Mouse (Mus musculus): ENCODE data around the gene Olfr103. TPM values are rescaled to one million over a fixed set of nuclear protein-coding genes. Genes with fewer than 3 reads are reported as not detected.

Olfr103 gene
- polyA plus RNA-seq (2012; rRNA removed) (not detected in 2 replicates), polyA plus RNA-seq (2014; fragmentation: Nextera tagmentation; extraction: Ambion mirVana) (not detected in 2 replicates)

GRCm38 (mm10) chr17:37339598-37339997, at the start of gene Olfr103:
Olfr103 (minus strand) TSS chr17:37339698.
- DNase-seq (ENCODE audit: low spot score) (no peak), ATAC-seq (ENCODE audit: low FRiP score, low read depth) (no peak)
- no peak within 1 kb of the TSS for H3K4me2 ChIP-seq (replicated peaks; ENCODE audit: low read depth, low read length, severe bottlenecking)
- H3K27ac ChIP-seq (replicated peaks; ENCODE audit: low read depth, low read length): no peak within 1 kb of the TSS
- no peak within 1 kb of the TSS for H3K4me3 ChIP-seq (replicated peaks; ENCODE audit: low read length)
- no peak for TF ChIP-seq POLR2A (IDR thresholded peaks at IDR 0.05; ENCODE audit: borderline replicate concordance, extremely low read depth, insufficient read depth, insufficient read length)
- H3K27me3 ChIP-seq (ENCODE audit: control insufficient read depth, insufficient read depth, low read length): no peaks in the 10 kb centered on the region
- no peak within 1 kb of the TSS for H3K9ac ChIP-seq (ENCODE audit: low read depth, low read length, severe bottlenecking)
- 78% methylated on average over 2 of the region's 2 CpGs for WGBS
- H3K4me1 ChIP-seq (ENCODE audit: control insufficient read depth, insufficient read depth, low read length): no peaks in the 10 kb centered on the region
- no peaks in the 10 kb centered on the region for H3K36me3 ChIP-seq (ENCODE audit: control insufficient read depth, insufficient read depth, low read length)
- H3K9me3 ChIP-seq (ENCODE audit: control insufficient read depth, low read length): no peaks in the 10 kb centered on the region

DNA sequence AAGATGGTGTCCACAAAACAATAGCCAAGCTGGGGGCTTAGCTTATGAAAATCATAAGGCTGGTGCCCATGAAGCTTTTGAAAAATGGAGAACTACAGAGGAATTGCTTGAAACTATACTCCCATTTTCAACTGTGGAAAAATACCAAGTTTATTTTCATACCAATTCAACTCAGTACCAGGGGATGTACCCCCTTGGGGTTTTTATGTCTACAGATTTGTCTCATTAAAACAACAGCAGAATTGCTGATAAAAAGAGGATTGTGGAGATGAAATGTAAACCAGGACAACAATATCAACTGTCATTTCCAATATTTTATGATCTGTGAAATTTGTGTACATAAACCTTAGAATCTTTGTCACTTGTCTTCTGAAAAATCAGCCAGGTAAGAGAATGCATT, 39.2 kb upstream of the Olfr103 start, which contains the start of gene Olfr105-ps:
Gene Olfr105-ps, plus strand, starts transcription at position 301 of the 400 bp plus-strand sequence.
- no peak for TF ChIP-seq POLR2A (IDR thresholded peaks at IDR 0.05; ENCODE audit: borderline replicate concordance, extremely low read depth, insufficient read depth, insufficient read length)
- Histone ChIP-seq H3K27me3 (ENCODE audit: control insufficient read depth, insufficient read depth, low read length) (no peaks in the 10 kb centered on the region), H3K9me3 (ENCODE audit: control insufficient read depth, low read length) (no peaks in the 10 kb centered on the region), H3K27ac (replicated peaks; ENCODE audit: low read depth, low read length) (no peak within 1 kb of the TSS), H3K9ac (ENCODE audit: low read depth, low read length, severe bottlenecking) (no peak within 1 kb of the TSS), H3K36me3 (ENCODE audit: control insufficient read depth, insufficient read depth, low read length) (no peaks in the 10 kb centered on the region), H3K4me1 (ENCODE audit: control insufficient read depth, insufficient read depth, low read length) (no peaks in the 10 kb centered on the region), H3K4me2 (replicated peaks; ENCODE audit: low read depth, low read length, severe bottlenecking) (no peak within 1 kb of the TSS), H3K4me3 (replicated peaks; ENCODE audit: low read length) (no peak within 1 kb of the TSS)
- ATAC-seq (ENCODE audit: low FRiP score, low read depth) (no peak), DNase-seq (ENCODE audit: low spot score) (no peak)

DNA sequence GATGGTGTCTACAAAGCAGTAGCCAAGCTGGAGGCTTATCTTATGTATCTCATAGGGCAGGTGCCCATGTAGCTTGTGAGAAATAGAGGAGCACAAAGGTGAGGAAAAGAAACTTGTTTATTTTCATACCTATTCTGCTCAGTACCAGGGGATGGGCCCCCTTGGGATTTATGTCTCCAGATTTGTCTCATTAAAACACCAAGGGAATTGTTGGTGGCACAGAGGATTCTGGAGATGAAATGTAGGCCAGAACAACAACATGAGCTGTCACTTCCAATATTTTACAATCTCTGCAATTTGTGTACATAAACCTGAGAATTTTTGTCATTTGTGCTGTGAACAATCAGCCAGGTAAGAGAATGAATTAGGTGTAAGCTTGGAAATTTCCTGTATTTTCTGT, 19.8 kb upstream of the Olfr103 start, which contains the start of gene Olfr104-ps:
Gene Olfr104-ps, plus strand, starts transcription at position 301 of the 400 bp plus-strand sequence.
- no peak for TF ChIP-seq POLR2A (IDR thresholded peaks at IDR 0.05; ENCODE audit: borderline replicate concordance, extremely low read depth, insufficient read depth, insufficient read length)
- Histone ChIP-seq H3K4me3 (replicated peaks; ENCODE audit: low read length) (no peak within 1 kb of the TSS), H3K36me3 (ENCODE audit: control insufficient read depth, insufficient read depth, low read length) (no peaks in the 10 kb centered on the region), H3K27me3 (ENCODE audit: control insufficient read depth, insufficient read depth, low read length) (no peaks in the 10 kb centered on the region), H3K4me2 (replicated peaks; ENCODE audit: low read depth, low read length, severe bottlenecking) (no peak within 1 kb of the TSS), H3K4me1 (ENCODE audit: control insufficient read depth, insufficient read depth, low read length) (no peaks in the 10 kb centered on the region), H3K9me3 (ENCODE audit: control insufficient read depth, low read length) (no peaks in the 10 kb centered on the region), H3K9ac (ENCODE audit: low read depth, low read length, severe bottlenecking) (no peak within 1 kb of the TSS), H3K27ac (replicated peaks; ENCODE audit: low read depth, low read length) (no peak within 1 kb of the TSS)
- no peak for ATAC-seq (ENCODE audit: low FRiP score, low read depth)
- no peak for DNase-seq (ENCODE audit: low spot score)

GRCm38 (mm10) chr17:37316954-37317353, 22.5 kb downstream of the Olfr103 start, which contains the start of gene Olfr102:
Olfr102 (minus strand) TSS chr17:37317054.
- DNase-seq (ENCODE audit: low spot score) (no peak), ATAC-seq (ENCODE audit: low FRiP score, low read depth) (no peak)
- Histone ChIP-seq H3K4me1 (ENCODE audit: control insufficient read depth, insufficient read depth, low read length) (no peaks in the 10 kb centered on the region), H3K36me3 (ENCODE audit: control insufficient read depth, insufficient read depth, low read length) (no peaks in the 10 kb centered on the region), H3K4me3 (replicated peaks; ENCODE audit: low read length) (no peak within 1 kb of the TSS), H3K4me2 (replicated peaks; ENCODE audit: low read depth, low read length, severe bottlenecking) (no peak within 1 kb of the TSS), H3K9me3 (ENCODE audit: control insufficient read depth, low read length) (no peaks in the 10 kb centered on the region), H3K27me3 (ENCODE audit: control insufficient read depth, insufficient read depth, low read length) (no peaks in the 10 kb centered on the region), H3K27ac (replicated peaks; ENCODE audit: low read depth, low read length) (no peak within 1 kb of the TSS), H3K9ac (ENCODE audit: low read depth, low read length, severe bottlenecking) (no peak within 1 kb of the TSS)
- TF ChIP-seq POLR2A (IDR thresholded peaks at IDR 0.05; ENCODE audit: borderline replicate concordance, extremely low read depth, insufficient read depth, insufficient read length): no peak

- 26% methylated on average over 2 of the region's 2 CpGs for WGBS
- Histone ChIP-seq H3K4me1 (ENCODE audit: control insufficient read depth, insufficient read depth, low read length) (no peaks in the 10 kb centered on the region), H3K9me3 (ENCODE audit: control insufficient read depth, low read length) (no peaks in the 10 kb centered on the region)
Observed at GRCm38 (mm10) chr17:37310146-37310699, 29.3 kb downstream of the Olfr103 start.

More at GRCm38 (mm10) chr17:37310146-37310699, 29.3 kb downstream of the Olfr103 start:
- DNase-seq (ENCODE audit: low spot score): no peak
- H3K27me3 ChIP-seq (ENCODE audit: control insufficient read depth, insufficient read depth, low read length): no peaks in the 10 kb centered on the region
- no peak overlapping the region for H3K9ac ChIP-seq (ENCODE audit: low read depth, low read length, severe bottlenecking)
- ATAC-seq (ENCODE audit: low FRiP score, low read depth): no peak
- no peak for TF ChIP-seq POLR2A (IDR thresholded peaks at IDR 0.05; ENCODE audit: borderline replicate concordance, extremely low read depth, insufficient read depth, insufficient read length)
- H3K4me2 ChIP-seq (replicated peaks; ENCODE audit: low read depth, low read length, severe bottlenecking): no peak overlapping the region
- no peak overlapping the region for H3K4me3 ChIP-seq (replicated peaks; ENCODE audit: low read length)
- H3K27ac ChIP-seq (replicated peaks; ENCODE audit: low read depth, low read length): no peak overlapping the region
- H3K36me3 ChIP-seq (ENCODE audit: control insufficient read depth, insufficient read depth, low read length): no peaks in the 10 kb centered on the region
